Mouse (Mus musculus) stomach, embryonic 14.5 days (tissue): ENCODE data around the gene F11r. TPM values are rescaled to one million over a fixed set of nuclear protein-coding genes. Genes with fewer than 3 reads are reported as not detected.

Experiments
- ATAC-seq: fragments of 200-750 bp; cut with Nextera tagmentation; 2 replicates; pipeline ENCODE4 v1.8.0; 2017; ENCODE audit warnings: low read depth, moderate TSS enrichment; ENCODE audit not compliant: insufficient number of reproducible peaks, insufficient read depth, low FRiP score
- H3K27ac ChIP-seq: fragments of 300-500 bp; sonication (generic); 2 replicates; pipeline ENCODE4 v1.5.1; 2014; ENCODE audit warnings: mild to moderate bottlenecking, low read length, moderate library complexity, mixed read lengths
- H3K27me3 ChIP-seq: fragments of 300-500 bp; sonication (generic); 2 replicates; pipeline ENCODE4 v1.6.1; 2014; ENCODE audit warnings: low read length, control low read depth, mixed read lengths; ENCODE audit not compliant: control insufficient read depth, insufficient read depth
- H3K36me3 ChIP-seq: fragments of 300-500 bp; sonication (generic); 2 replicates; pipeline ENCODE4 v1.6.1; 2014; ENCODE audit warnings: mild to moderate bottlenecking, control low read depth, low read length, moderate library complexity, mixed read lengths; ENCODE audit not compliant: control insufficient read depth, insufficient read depth
- H3K4me1 ChIP-seq: fragments of 300-500 bp; sonication (generic); 2 replicates; pipeline ENCODE4 v1.6.1; 2014; ENCODE audit warnings: low read length, control low read depth, mixed read lengths; ENCODE audit not compliant: control insufficient read depth, insufficient read depth
- H3K4me2 ChIP-seq: fragments of 300-500 bp; sonication (generic); replicated peaks from 2 replicates; pipeline ENCODE4 v1.6.1; 2014; ENCODE audit warnings: low read depth, low read length, control low read depth
- H3K4me3 ChIP-seq: fragments of 300-500 bp; sonication (generic); 2 replicates; pipeline ENCODE4 v1.5.1; 2014; ENCODE audit warnings: low read depth, low read length, control low read depth
- H3K9ac ChIP-seq: fragments of 300-500 bp; sonication (generic); replicated peaks from 2 replicates; pipeline ENCODE4 v1.6.1; 2014; ENCODE audit warnings: low read depth, mild to moderate bottlenecking, control low read depth, low read length, moderate library complexity, mixed read lengths
- H3K9me3 ChIP-seq: fragments of 300-500 bp; sonication (generic); 2 replicates; pipeline ENCODE4 v1.6.1; 2016; ENCODE audit warnings: low read depth, low read length, control low read depth; ENCODE audit not compliant: control insufficient read depth
- WGBS: fragments of 180-500 bp; shearing (Covaris S2); extraction: QIAGEN DNeasy Blood & Tissue Kit; methylation state at CpG from one replicate; pipeline ENCODE4 v1.1.7; 2014; 5-methylcytosine and 5-hydroxymethylcytosine counted together
- polyA plus RNA-seq: library from polyadenylated mRNA; unstranded; fragments of >200 nt; fragmentation: Nextera tagmentation; extraction: Ambion mirVana; gene quantifications from 2 replicates; pipeline ENCODE4 v1.2.1, GENCODE M21; 2014

Gene F11r
- polyA plus RNA-seq, 1 experiment from 2014 or later = 119 TPM

- peak; percentile 92 for ATAC-seq
- no peaks in the 10 kb centered on the region for H3K27me3 ChIP-seq
- peak overlapping the region; percentile 17 for H3K4me3 ChIP-seq
- H3K9ac ChIP-seq = no peak overlapping the region
- WGBS = 49% methylated on average over 27 of the region's 27 CpGs
- peaks cover 3% of the 10 kb centered on the region; the same call in 1 of the 2 replicates for H3K9me3 ChIP-seq
- H3K4me2 ChIP-seq = peak overlapping the region; percentile 28; the same call in 1 of the 2 replicates
- H3K36me3 ChIP-seq = no peaks in the 10 kb centered on the region
- 0 out of 2 replicates have a peak, but pooled peaks cover 5% of the 10 kb centered on the region for H3K4me1 ChIP-seq
- peak overlapping the region; percentile 75 for H3K27ac ChIP-seq
These were observed 40.6 kb downstream of the F11r start for GRCm38 (mm10) chr1:171477758-171478545.

GRCm38 (mm10) chr1:171478968-171479367, 41.6 kb downstream of the F11r start:
- Histone ChIP-seq H3K9ac (no peak overlapping the region), H3K4me1 (0 out of 2 replicates have a peak, but pooled peaks cover 5% of the 10 kb centered on the region), H3K9me3 (peaks cover 5% of the 10 kb centered on the region; the same call in 1 of the 2 replicates), H3K4me2 (no peak overlapping the region), H3K36me3 (no peaks in the 10 kb centered on the region), H3K27me3 (no peaks in the 10 kb centered on the region), H3K27ac (no peak overlapping the region), H3K4me3 (no peak overlapping the region)
- ATAC-seq = no peak
- 61% methylated on average over 2 of the region's 2 CpGs for WGBS

- Histone ChIP-seq H3K36me3 (no peaks in the 10 kb centered on the region), H3K4me2 (no peak overlapping the region), H3K9me3 (peaks cover 6% of the 10 kb centered on the region), H3K27ac (no peak overlapping the region), H3K4me1 (no peaks in the 10 kb centered on the region), H3K27me3 (no peaks in the 10 kb centered on the region), H3K4me3 (no peak overlapping the region), H3K9ac (no peak overlapping the region)
- WGBS = 91% methylated on average over 13 of the region's 13 CpGs
- ATAC-seq = no peak
These were observed 56.9 kb downstream of the F11r start for GRCm38 (mm10) chr1:171494241-171494640.

GRCm38 (mm10) chr1:171495371-171495770, 58.0 kb downstream of the F11r start:
- Histone ChIP-seq H3K4me2 (no peak overlapping the region), H3K4me3 (no peak overlapping the region), H3K27ac (no peak overlapping the region), H3K9ac (no peak overlapping the region), H3K9me3 (peaks cover 6% of the 10 kb centered on the region), H3K36me3 (no peaks in the 10 kb centered on the region), H3K4me1 (no peaks in the 10 kb centered on the region), H3K27me3 (no peaks in the 10 kb centered on the region)
- 87% methylated on average over 6 of the region's 6 CpGs for WGBS
- ATAC-seq = no peak

- Histone ChIP-seq H3K4me1 (0 out of 2 replicates have a peak, but pooled peaks cover 3% of the 10 kb centered on the region), H3K4me2 (no peak overlapping the region), H3K27me3 (no peaks in the 10 kb centered on the region), H3K9me3 (no peaks in the 10 kb centered on the region), H3K36me3 (no peaks in the 10 kb centered on the region), H3K9ac (no peak overlapping the region), H3K4me3 (no peak overlapping the region), H3K27ac (no peak overlapping the region)
- 84% methylated on average over 5 of the region's 5 CpGs for WGBS
- no peak for ATAC-seq
These were observed 62.5 kb downstream of the F11r start for GRCm38 (mm10) chr1:171499856-171500255.

- 62% methylated on average over 6 of the region's 6 CpGs for WGBS
- no peak for ATAC-seq
- H3K27me3 ChIP-seq = no peaks in the 10 kb centered on the region
- no peaks in the 10 kb centered on the region for H3K9me3 ChIP-seq
- no peak overlapping the region for H3K27ac ChIP-seq
- H3K9ac ChIP-seq = no peak overlapping the region
- H3K4me1 ChIP-seq = 0 out of 2 replicates have a peak, but pooled peaks cover 3% of the 10 kb centered on the region
- no peak overlapping the region for H3K4me2 ChIP-seq
- H3K4me3 ChIP-seq = no peak overlapping the region
- H3K36me3 ChIP-seq = no peaks in the 10 kb centered on the region
These were observed 63.8 kb downstream of the F11r start for GRCm38 (mm10) chr1:171501016-171501610.

- Histone ChIP-seq H3K4me1 (0 out of 2 replicates have a peak, but pooled peaks cover 3% of the 10 kb centered on the region), H3K9me3 (no peaks in the 10 kb centered on the region), H3K4me3 (no peak overlapping the region), H3K27ac (peak overlapping the region; percentile 93; the same call in 1 of the 2 replicates), H3K4me2 (peak overlapping the region; percentile 24), H3K27me3 (no peaks in the 10 kb centered on the region), H3K36me3 (no peaks in the 10 kb centered on the region), H3K9ac (no peak overlapping the region)
- ATAC-seq = no peak
- 10% methylated on average over 5 of the region's 5 CpGs for WGBS
These were observed 64.3 kb downstream of the F11r start for GRCm38 (mm10) chr1:171501636-171502080.

- Histone ChIP-seq H3K4me3 (peak overlapping the region; percentile 47; the same call in 1 of the 2 replicates), H3K27ac (peak overlapping the region; percentile 93), H3K4me2 (peak overlapping the region; percentile 50), H3K36me3 (no peaks in the 10 kb centered on the region), H3K27me3 (no peaks in the 10 kb centered on the region), H3K9me3 (no peaks in the 10 kb centered on the region), H3K4me1 (0 out of 2 replicates have a peak, but pooled peaks cover 3% of the 10 kb centered on the region), H3K9ac (no peak overlapping the region)
- WGBS = 1% methylated on average over 14 of the region's 14 CpGs
- ATAC-seq = peak; percentile 86
These were observed 65.3 kb downstream of the F11r start for GRCm38 (mm10) chr1:171502388-171503249.
